Mouse (Mus musculus): Measurements from ENCODE around the gene Coro1b.
"Not testable (repeated sequence)": the region's sequence is repeated elsewhere in the genome, so short reads cannot be mapped to it uniquely, and the experiment has no call there.

Gene Coro1b

DNA sequence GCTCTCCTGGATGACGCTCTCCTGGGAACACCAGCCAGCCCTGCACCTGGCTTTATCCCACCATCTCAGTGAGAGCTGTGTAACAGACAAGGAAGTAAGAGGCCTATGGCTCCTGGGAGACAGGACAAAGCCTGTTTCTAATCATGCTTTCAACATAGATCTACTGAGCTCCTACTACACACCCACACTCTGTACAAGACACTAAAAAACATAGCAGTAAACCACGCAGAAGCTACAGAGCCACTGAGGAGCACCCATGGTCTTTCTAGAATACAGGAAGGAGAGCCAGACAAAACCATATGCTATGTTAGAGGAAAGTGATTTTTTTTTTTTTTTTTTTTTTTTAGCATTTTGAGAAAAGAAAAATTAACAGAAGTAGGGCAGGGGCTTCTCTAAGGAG lies 30.1 kb upstream of the Coro1b start:
- in situ Hi-C loops (cut with MboI; ENCODE audit: low pct_unique_long_range_greater_than_20kb in 1 of 2, low sequenced_read_pairs in 2 of 2, unreplicated experiment in 1 of 2): no loop called here

DNA sequence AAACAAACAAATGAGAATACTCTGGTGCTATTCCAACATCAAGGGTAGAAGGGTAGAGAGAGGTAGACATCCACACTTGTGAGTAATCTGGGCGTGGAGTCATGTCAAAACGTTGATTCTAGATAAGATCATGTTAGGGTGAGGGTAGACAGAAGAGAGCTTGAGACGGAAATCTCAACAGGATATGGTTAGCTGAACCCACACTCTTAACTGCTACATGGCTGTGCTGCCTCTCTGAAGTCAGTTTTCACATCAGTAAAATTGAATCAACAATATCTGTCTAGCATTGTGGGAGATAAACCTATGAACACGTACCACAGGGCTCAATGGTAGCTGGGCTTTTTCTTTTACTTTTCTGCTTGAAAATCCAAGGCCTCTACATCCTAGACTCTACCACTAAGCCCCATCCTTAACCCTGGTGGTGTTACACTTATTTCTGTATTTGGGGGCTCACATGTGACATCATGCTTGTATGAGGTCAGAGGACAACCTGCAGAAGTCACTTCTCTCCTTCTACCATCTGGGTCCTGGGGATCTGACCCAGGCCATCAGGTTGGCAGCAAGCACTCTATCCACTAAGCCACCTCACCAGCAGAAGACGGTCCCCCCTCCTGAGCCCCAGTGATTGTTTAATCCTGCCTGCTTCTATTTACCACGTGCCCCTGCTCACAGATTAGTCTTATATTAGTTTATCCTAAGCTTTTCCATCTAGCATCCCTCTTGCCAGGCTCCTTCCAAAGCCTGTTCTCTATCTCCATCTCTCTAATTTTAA lies 28.5 kb upstream of the Coro1b start:
- in situ Hi-C loops (cut with MboI; ENCODE audit: low pct_unique_long_range_greater_than_20kb in 1 of 2, low sequenced_read_pairs in 2 of 2, unreplicated experiment in 1 of 2): no loop called here

DNA sequence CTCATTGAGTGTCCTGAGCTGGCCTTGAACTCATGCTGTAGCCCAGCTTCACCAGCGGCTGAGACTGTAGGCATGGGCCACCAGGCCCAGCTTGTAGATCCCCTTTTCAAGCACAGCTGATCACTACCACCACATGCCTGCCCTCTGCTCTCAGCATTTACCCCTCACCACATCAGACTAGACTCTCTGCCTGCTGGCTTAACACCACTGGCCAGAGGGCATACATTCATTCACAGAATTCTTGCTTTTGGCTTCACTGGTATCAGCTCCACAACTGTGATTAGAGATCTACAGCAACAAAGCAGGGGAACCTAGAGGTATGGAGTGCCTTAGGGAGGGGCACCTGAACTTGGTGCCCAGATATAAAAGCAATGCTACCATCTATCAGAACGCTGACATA lies 27.9 kb upstream of the Coro1b start:
- in situ Hi-C loops (cut with MboI; ENCODE audit: low pct_unique_long_range_greater_than_20kb in 1 of 2, low sequenced_read_pairs in 2 of 2, unreplicated experiment in 1 of 2): no loop called here

DNA sequence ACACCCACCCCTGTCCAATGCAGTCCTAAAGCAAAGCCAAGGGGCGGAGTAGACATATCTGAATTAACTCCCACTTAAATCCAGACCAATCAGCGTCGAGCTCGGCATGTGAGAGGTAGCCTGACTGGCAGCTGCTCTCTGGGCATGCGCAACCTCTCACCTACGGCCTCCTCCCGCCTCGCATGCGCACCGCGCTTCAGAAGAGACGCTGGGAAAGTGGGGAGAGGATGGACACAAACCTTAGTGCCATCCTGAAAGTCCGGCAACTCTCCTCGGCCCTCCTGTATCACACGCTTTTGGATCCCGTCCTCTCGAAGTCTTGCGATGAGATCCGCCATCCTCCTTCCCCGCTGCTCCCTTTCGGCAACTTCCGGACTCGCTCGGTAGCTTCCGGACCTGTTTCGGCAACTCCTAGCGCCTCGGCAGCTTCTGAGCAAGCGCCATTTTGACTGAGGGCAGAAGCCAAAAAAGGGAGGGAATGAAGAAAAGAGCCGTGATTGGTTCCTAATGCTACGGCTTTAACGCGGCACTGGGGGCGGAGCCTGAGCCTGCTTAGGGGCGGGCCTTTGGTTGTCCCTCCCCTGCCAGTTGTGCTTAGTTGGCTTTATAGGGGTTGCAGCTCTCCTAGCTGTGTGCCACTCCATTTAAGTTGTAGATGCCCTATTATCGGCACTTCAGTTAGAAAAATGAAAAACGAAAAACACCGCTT lies 27.2 kb upstream of the Coro1b start:
- in situ Hi-C loops (cut with MboI; ENCODE audit: low pct_unique_long_range_greater_than_20kb in 1 of 2, low sequenced_read_pairs in 2 of 2, unreplicated experiment in 1 of 2): no loop called here

DNA sequence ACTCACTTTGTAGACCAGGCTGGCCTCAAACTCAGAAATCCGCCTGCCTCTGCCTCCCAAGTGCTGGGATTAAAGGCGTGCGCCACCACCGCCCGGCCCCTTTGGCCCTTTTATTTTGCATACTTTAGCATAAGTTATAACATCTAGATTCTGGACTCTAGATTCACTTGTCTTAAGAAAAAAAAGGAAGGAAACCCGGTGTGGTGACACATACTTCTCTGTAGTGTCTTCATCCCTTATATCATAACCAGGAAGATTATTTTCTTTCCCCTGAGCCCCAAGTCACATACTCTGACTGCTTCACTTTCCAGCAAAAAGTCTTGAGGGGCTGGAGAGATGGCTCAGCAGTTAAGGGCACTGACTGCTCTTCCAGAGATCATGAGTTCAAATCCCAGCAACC lies 26.5 kb upstream of the Coro1b start:
- in situ Hi-C loops (cut with MboI; ENCODE audit: low pct_unique_long_range_greater_than_20kb in 1 of 2, low sequenced_read_pairs in 2 of 2, unreplicated experiment in 1 of 2): not testable (repeated sequence)

DNA sequence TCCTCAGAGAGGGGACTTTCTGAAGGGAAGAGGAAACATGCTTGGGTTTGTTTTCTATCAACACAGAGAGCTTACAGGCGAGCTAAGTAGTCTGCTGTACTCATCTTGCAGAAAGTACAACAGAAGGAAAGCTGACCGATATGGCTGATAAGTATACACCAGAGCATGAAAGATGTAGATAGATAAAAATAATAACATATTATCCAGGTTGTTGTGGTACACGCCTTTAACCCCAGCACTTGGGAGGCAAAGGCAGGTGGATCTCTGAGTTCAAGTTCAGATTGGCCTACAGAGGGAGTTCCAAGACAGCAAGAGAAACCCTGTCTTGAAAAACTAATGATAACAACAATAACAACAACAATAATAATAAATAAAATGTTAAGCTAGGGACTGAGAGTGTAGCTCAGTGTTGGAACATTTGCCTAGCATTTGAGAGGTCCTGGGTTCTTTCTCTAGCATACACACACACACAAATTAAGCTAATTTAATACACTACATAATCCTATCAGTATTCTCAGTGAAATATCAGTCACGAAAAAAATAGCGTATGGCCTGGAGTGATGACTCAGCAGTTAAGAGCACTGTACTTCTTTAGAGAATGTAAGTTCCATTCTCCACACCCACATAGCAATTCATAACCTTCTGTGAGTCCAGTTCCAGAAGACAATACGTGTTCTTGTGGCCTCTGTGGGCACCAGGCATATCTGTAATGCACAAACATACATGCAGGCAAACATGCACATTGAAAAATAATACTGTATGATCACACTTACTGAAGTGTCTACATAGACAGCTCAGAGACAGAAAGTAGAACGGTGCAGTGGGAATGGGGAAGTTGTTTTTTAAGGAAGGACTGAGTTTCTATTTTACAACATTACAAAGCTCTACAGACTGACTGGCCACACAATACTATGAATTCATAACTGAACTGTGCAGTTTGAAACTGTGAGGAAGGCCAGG lies 25.7 kb upstream of the Coro1b start:
- in situ Hi-C loops (cut with MboI; ENCODE audit: low pct_unique_long_range_greater_than_20kb in 1 of 2, low sequenced_read_pairs in 2 of 2, unreplicated experiment in 1 of 2): no loop called here

DNA sequence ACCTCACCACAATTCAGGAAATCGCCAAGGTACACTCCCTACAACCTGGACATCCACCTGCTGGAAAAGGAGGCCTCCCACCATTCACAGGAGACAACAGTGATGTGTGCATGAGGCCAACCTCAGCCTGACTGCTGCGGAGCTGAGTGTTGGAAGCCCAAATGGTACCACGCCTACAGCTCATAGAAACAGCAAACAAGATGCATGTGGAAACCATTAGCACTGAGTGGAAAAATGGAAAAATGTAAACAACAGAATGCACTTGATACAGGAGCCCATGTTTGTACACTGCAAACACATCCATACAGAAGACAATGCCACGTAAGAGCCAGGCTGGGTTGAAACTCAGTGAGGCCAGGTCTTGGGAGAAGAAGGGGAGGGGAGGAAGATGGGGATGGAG lies 24.0 kb upstream of the Coro1b start:
- in situ Hi-C loops (cut with MboI; ENCODE audit: low pct_unique_long_range_greater_than_20kb in 1 of 2, low sequenced_read_pairs in 2 of 2, unreplicated experiment in 1 of 2): no loop called here

DNA sequence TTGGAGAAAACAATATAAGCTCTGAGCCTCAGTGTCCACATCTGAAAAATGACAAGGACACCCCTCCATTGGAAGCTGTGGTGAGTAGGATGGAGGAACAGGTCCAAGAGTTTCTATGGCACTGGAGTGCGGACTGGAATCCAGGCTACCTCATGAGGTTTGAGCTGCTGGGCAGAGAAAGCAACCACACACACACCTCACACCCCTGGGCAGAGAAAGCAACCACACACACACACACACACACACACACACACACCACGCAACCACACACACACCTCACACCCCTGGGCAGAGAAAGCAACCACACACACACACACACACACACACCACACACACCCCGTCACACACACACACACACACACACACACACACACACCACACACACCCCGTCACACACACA lies 23.2 kb upstream of the Coro1b start:
- in situ Hi-C loops (cut with MboI; ENCODE audit: low pct_unique_long_range_greater_than_20kb in 1 of 2, low sequenced_read_pairs in 2 of 2, unreplicated experiment in 1 of 2): not testable (repeated sequence)

DNA sequence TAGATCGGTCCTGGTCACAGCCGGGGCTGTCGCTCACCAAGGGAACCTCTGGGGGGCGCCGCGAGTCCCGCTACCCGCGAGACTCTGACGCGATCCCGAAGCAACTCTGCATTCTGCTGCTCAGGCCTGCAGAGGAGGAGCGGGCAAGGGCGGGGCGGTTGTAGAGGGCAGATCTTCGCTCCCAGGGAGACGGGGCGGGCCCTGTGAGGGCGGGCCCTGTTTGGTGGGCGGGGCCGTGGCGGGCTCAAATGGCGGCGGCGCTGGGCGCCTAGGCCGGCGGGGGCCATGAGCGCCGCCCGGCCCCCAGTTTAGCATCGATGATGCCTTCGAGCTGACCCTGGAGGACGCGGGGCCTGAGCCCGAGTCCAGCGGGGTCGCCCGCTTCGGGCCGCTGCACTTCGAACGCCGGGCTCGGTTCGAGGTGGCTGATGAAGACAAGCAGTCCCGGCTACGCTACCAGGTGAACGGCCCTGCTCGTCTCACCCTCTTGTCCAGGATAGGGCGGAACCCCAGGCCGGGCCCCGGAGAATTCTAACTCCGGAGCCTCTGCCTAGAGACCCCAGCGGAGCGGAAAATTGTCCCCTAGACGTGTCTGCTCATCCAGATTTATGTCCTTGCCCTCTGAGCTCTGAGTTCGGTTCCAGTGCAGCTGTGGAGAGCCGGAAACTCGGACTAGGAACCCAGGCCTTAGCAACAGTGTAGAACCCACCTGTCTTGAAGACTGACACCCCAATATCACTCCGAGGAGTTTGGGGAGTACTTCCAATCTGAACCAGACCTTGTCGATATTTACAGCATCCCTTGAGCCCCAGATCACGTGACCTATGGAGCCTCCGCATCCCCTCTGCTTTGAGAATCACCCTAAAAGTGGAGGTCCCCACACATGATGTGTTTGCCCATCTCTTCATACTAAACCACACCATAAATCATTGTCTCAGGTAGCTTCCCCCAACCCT lies 22.4 kb upstream of the Coro1b start, which contains the start of gene Aip:
Aip (minus strand) TSS at position 118 of the 956 bp plus-strand sequence.
- in situ Hi-C loops (cut with MboI; ENCODE audit: low pct_unique_long_range_greater_than_20kb in 1 of 2, low sequenced_read_pairs in 2 of 2, unreplicated experiment in 1 of 2): no loop called here

DNA sequence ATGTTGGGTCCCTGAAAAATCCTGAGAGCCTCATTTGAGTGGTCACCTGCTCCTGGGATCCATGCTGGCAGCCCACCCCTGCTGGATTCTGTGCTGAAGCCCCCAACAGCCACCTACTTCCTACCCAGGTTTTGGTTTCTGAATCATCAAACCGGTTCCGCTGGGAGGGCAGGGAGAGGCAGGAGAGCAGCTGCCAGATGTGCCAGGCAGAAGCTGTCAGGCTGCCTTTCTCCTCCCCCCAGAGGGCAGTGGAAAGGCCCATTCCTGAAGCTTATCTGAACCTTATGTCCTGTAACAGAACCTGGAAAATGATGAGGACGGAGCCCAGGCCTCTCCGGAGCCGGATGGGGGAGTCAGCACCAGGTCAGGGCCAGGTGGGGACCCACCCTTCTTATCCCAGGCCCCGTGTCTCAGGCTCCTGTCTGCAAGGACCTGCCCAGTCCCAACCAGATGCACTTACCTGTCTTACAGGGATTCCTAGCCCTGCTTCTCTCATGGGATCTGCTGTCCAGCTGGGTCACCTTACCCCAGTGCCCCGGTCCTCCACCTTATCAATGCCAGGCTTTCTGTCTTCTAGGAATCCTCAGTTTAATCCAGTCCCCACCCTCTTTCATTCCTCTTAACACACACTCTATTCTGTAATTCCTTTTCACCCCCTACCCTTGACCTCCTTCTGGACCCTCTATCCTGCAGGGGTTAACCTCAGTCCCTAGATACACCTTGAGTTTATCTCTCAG lies 21.5 kb upstream of the Coro1b start:
- in situ Hi-C loops (cut with MboI; ENCODE audit: low pct_unique_long_range_greater_than_20kb in 1 of 2, low sequenced_read_pairs in 2 of 2, unreplicated experiment in 1 of 2): no loop called here

DNA sequence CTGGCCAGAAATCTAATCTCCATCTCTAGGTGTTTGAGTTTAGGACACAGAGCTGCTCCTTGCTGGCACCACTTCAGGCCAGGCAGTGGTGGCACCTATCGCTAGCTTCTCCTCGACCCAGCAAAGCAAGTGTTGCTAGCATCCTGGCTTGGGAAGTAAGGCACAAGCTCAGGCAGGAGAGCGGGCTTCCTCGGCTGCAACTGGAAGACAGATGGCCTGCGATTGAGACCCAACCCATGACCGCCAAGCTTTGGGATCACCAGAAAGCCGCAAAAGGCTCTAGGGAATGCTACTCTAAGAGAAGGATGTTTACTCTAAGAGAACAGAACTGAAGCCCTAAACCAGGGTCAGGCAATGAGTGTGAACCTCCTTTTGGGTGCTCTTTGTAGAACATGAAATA lies 19.0 kb upstream of the Coro1b start:
- in situ Hi-C loops (cut with MboI; ENCODE audit: low pct_unique_long_range_greater_than_20kb in 1 of 2, low sequenced_read_pairs in 2 of 2, unreplicated experiment in 1 of 2): no loop called here

DNA sequence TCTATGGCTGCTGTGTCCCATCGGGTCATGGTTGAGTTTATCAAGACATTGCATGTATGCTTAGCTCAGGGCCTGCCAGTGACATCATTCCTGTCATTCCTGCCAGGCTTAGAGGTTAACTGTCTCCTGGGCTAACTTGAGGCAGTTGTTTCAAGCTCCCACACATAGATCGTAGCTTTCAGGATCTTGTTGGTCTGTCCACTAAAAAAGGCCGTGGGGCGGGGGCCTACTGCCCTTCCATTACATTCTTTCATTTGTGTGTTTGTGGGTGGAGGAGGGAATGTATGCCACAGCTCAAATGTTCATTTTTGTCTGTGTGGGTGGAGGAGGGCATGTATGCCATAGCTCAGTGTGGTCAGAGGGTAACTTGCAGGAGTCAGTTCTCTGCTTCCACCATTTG lies 18.3 kb upstream of the Coro1b start:
- in situ Hi-C loops (cut with MboI; ENCODE audit: low pct_unique_long_range_greater_than_20kb in 1 of 2, low sequenced_read_pairs in 2 of 2, unreplicated experiment in 1 of 2): no loop called here

DNA sequence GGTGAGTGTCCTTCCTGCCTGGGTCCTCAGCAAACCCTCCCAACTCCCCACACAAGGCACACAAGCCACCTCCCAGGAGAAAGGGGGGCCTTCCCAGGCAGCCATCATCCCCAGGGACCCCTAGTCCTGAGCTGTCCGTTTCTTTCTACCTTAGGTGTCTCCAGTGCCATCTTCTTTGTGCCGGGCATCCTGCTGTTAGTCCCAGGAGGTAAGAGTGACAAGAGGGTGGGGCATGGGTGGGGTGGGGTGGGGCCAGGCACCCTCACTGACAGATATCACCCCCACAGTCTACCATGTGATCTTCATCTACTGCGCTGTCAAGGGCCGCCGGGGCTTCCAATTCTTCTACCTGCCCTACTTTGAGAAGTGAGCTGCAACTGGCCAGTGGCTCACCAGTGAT lies 17.3 kb upstream of the Coro1b start:
- in situ Hi-C loops (cut with MboI; ENCODE audit: low pct_unique_long_range_greater_than_20kb in 1 of 2, low sequenced_read_pairs in 2 of 2, unreplicated experiment in 1 of 2): no loop called here

DNA sequence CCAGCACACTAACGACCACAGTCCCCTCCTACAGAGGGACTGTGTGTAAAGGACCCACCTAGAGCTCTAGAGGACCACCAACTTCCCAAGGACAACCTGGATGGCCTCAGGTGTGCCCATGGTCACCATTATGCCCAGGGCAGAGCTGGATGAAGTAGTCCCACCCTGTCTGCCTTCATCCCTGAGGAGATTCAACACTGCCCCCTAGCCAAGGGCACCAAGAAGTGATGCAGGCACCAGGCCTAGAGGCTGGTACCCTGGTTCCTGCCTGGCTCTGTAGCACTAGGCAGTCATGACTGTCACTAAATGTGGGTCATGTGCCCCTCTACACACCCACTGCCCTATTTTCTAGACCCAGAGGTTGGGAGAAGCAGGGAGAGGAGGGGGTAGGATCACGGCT lies 16.7 kb upstream of the Coro1b start:
- in situ Hi-C loops (cut with MboI; ENCODE audit: low pct_unique_long_range_greater_than_20kb in 1 of 2, low sequenced_read_pairs in 2 of 2, unreplicated experiment in 1 of 2): no loop called here

DNA sequence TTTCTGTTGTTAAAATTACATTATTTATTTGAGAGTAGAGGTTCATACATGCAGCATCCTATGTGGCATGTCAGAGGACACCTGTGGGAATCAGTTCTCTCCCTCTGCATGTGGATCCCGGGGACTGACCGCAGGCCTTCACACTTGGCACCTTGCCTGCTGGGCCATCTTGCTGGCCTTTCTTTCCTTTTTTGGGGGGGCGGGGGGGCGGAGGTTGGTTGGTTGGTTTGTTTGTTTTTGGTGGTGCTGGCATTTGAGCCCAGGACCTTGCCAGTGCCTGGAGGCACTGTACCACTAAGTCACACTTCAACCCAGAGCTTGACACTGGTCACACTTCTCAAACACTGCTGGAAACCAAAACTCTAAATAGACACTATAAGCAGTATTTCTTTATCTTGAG lies 14.1 kb upstream of the Coro1b start:
- in situ Hi-C loops (cut with MboI; ENCODE audit: low pct_unique_long_range_greater_than_20kb in 1 of 2, low sequenced_read_pairs in 2 of 2, unreplicated experiment in 1 of 2): no loop called here

DNA sequence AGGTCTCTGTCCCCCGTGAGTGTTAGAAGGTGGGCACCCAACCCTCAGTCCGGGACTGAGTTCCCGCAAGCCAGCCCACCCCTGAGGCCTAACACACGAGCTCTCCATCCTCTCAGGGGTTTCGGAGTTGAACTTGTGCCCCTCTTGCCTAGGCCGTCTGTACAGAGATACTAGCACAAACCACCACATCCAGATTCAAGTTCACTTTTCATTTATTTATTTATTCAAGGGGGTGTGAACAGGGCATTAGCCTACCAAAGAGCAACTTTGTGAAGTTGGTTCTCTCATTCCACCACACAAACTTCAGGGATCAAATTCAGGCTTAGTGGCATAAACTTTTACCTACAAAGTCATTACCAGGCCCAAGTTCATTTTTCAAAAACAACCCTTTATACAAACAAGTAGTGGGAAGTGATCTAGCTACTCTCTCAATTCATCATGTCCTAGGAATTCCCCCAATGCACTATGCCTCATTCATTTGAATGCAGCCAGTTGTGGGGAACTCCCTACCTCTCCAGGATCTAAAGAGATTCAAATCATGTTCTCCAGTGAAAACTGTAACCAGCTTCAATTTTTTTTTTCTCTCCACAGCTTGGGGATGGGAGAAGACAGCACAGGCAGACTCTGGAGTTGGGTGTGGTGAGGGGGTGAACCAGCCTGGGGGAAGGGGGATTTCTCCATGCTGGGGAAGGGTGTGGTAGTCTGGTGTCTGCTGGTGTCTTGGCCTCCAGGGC lies 13.0 kb upstream of the Coro1b start:
- in situ Hi-C loops (cut with MboI; ENCODE audit: low pct_unique_long_range_greater_than_20kb in 1 of 2, low sequenced_read_pairs in 2 of 2, unreplicated experiment in 1 of 2): not testable (repeated sequence)

DNA sequence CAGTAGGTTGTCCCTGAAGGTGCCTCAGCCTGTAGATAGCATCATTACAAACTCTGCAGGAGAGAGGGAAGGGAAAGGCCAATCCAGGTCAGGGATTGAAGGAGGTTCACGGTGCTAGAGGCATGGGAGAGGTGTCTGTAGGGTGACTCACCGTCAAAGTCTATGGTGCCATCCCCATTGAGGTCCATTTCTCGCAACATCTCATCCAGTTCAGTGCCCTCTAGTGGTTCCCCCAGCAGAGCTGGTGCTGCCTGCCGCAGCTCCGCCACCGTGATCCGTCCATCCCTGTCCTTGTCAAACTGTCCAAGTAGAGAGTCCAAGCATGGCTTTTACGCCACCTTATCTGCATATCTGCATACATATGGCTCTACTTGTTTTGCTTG lies 12.5 kb upstream of the Coro1b start:
- in situ Hi-C loops (cut with MboI; ENCODE audit: low pct_unique_long_range_greater_than_20kb in 1 of 2, low sequenced_read_pairs in 2 of 2, unreplicated experiment in 1 of 2): not testable (repeated sequence)

All from mouse embryonic stem cell (cell line).